Comparison of ENCODE assay signal across 8 mouse cellular contexts in the genomic region with DNA sequence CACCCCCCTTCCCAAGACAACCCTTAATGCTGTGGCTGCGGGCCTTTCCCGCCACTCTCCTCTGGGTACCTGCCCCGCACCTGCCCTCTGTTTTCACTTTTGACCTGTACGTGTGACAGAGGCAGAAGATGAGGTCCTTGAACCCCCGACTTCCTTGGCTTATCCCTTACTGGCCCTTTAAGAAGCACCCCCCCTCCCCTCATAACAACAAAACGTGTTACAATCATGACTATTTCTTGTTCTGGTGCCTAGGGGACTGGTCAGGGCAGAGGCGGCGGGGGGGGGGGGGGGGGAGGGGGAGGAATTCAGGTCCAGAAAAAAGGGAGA. TPM values are rescaled to one million over a fixed set of nuclear protein-coding genes. Genes with fewer than 3 reads are reported as not detected.
DNase-seq lines count a peak whose midpoint lies in the region; ATAC-seq and TF ChIP-seq lines count a peak whose summit lies in the region.

No protein-coding gene starts in this region.

- ATAC-seq in heart, postnatal 0 days (ENCODE audit: insufficient read depth, low read depth), result no peak
- ATAC-seq in G1E (ENCODE audit: extremely low read depth, insufficient number of reproducible peaks, low FRiP score, poor library complexity, severe bottlenecking), result no peak
- ATAC-seq in forebrain, postnatal 0 days, result no peak
- ATAC-seq in midbrain, embryonic 11.5 days (ENCODE audit: low FRiP score), result no peak

- no peak for DNase-seq in heart, postnatal 0 days (ENCODE audit: low spot score)
- DNase-seq in heart, adult 11 months, result no peak
- DNase-seq in G1E (ENCODE audit: low spot score), result no peak
- DNase-seq in forebrain, postnatal 0 days, result no peak
- no peak for DNase-seq in midbrain, embryonic 11.5 days (ENCODE audit: low spot score, missing footprints)
- no peak for DNase-seq in gastrocnemius, postnatal 4 days (ENCODE audit: low spot score in 2 of 2)
- DNase-seq in thymus, postnatal 4 days, result no peak
- no peak for DNase-seq in frontal cortex, postnatal 10 days (ENCODE audit: low spot score in 2 of 2)

- no peak for TF ChIP-seq EP300 in heart, postnatal 0 days (IDR thresholded peaks at IDR 0.05; ENCODE audit: low read depth)

- H3K4me2 ChIP-seq in heart, postnatal 0 days (ENCODE audit: low read depth, low read length), result peak overlapping the region; percentile 84
- H3K4me2 ChIP-seq in forebrain, postnatal 0 days (ENCODE audit: low read depth), result peak overlapping the region; percentile 81
- peak overlapping the region; percentile 70 for H3K4me2 ChIP-seq in midbrain, embryonic 11.5 days

- no peak for TF ChIP-seq CTCF in heart, postnatal 0 days (IDR thresholded peaks at IDR 0.05; ENCODE audit: low read depth)
- no peak for TF ChIP-seq CTCF in G1E (IDR thresholded peaks at IDR 0.05; ENCODE audit: low read depth, low read length)
- TF ChIP-seq CTCF in forebrain, postnatal 0 days (IDR thresholded peaks at IDR 0.05; ENCODE audit: low read depth), result no peak

- no peaks in the 10 kb centered on the region for H3K9me3 ChIP-seq in heart, postnatal 0 days (replicated peaks; ENCODE audit: control insufficient read depth, low read length)
- H3K9me3 ChIP-seq in G1E (replicated peaks), result 0 out of 2 replicates have a peak, but pooled peaks cover 2% of the 10 kb centered on the region
- no peaks in the 10 kb centered on the region for H3K9me3 ChIP-seq in forebrain, postnatal 0 days (ENCODE audit: low read length)
- H3K9me3 ChIP-seq in midbrain, embryonic 11.5 days (ENCODE audit: control insufficient read depth, low read length), result no peaks in the 10 kb centered on the region

- no peaks in the 10 kb centered on the region for H3K27me3 ChIP-seq in heart, postnatal 0 days (ENCODE audit: control insufficient read depth, insufficient read depth, low read length)
- peaks cover 66% of the 10 kb centered on the region for H3K27me3 ChIP-seq in G1E (ENCODE audit: insufficient read depth, low read length)
- 0 out of 2 replicates have a peak, but pooled peaks cover 7% of the 10 kb centered on the region for H3K27me3 ChIP-seq in forebrain, postnatal 0 days (ENCODE audit: insufficient read depth, low read length)
- peaks cover 7% of the 10 kb centered on the region for H3K27me3 ChIP-seq in midbrain, embryonic 11.5 days (ENCODE audit: control insufficient read depth, insufficient read depth, low read length)

- 0% methylated on average over 7 of the region's 8 CpGs for WGBS in heart, postnatal 0 days
- WGBS in forebrain, postnatal 0 days, result 2% methylated on average over 6 of the region's 8 CpGs
- 2% methylated on average over 6 of the region's 8 CpGs for WGBS in midbrain, embryonic 11.5 days

- peak overlapping the region; percentile 92 for H3K4me3 ChIP-seq in heart, postnatal 0 days (ENCODE audit: low read depth, low read length)
- peak overlapping the region; percentile 71 for H3K4me3 ChIP-seq in G1E (ENCODE audit: low read depth, low read length)
- H3K4me3 ChIP-seq in forebrain, postnatal 0 days (ENCODE audit: low read depth, low read length), result peak overlapping the region; percentile 79
- peak overlapping the region; percentile 97 for H3K4me3 ChIP-seq in midbrain, embryonic 11.5 days (ENCODE audit: low read depth, low read length)

- peak overlapping the region; percentile 84 for H3K27ac ChIP-seq in heart, postnatal 0 days (ENCODE audit: low read depth)
- no peak overlapping the region for H3K27ac ChIP-seq in forebrain, postnatal 0 days (ENCODE audit: low read depth, low read length)
- H3K27ac ChIP-seq in midbrain, embryonic 11.5 days (ENCODE audit: low read depth, low read length), result peak overlapping the region; percentile 87; the same call in 1 of the 2 replicates

- H3K4me1 ChIP-seq in heart, postnatal 0 days (ENCODE audit: control insufficient read depth, insufficient read depth), result peaks cover 22% of the 10 kb centered on the region
- peaks cover 46% of the 10 kb centered on the region for H3K4me1 ChIP-seq in G1E (ENCODE audit: insufficient read depth, low read depth, low read length)
- peaks cover 16% of the 10 kb centered on the region; the same call in 1 of the 2 replicates for H3K4me1 ChIP-seq in forebrain, postnatal 0 days (ENCODE audit: insufficient read depth)
- H3K4me1 ChIP-seq in midbrain, embryonic 11.5 days (ENCODE audit: control insufficient read depth, insufficient read depth, low read length), result peaks cover 38% of the 10 kb centered on the region

- peak overlapping the region; percentile 89 for H3K9ac ChIP-seq in heart, postnatal 0 days (replicated peaks; ENCODE audit: low read depth, low read length)
- H3K9ac ChIP-seq in forebrain, postnatal 0 days, result peak overlapping the region; percentile 68; the same call in 1 of the 2 replicates
- H3K9ac ChIP-seq in midbrain, embryonic 11.5 days (ENCODE audit: low read length), result peak overlapping the region; percentile 93

- H3K36me3 ChIP-seq in heart, postnatal 0 days (replicated peaks; ENCODE audit: control insufficient read depth, insufficient read depth, low read length), result peaks cover 30% of the 10 kb centered on the region
- H3K36me3 ChIP-seq in G1E (replicated peaks), result peaks cover 40% of the 10 kb centered on the region
- H3K36me3 ChIP-seq in forebrain, postnatal 0 days (ENCODE audit: insufficient read depth), result peaks cover 12% of the 10 kb centered on the region
- peaks cover 13% of the 10 kb centered on the region for H3K36me3 ChIP-seq in midbrain, embryonic 11.5 days (ENCODE audit: control insufficient read depth, insufficient read depth, low read length)

RNA-seq across cellular contexts. Expression of gene Mllt6, which starts 1.1 kb away (rescaled TPM):
- 45.2 and 46.1 TPM in 2 replicates for total RNA-seq in heart, postnatal 0 days (2014; rRNA removed; ENCODE audit: low replicate concordance)
- polyA plus RNA-seq in heart, postnatal 0 days (2015; fragmentation: Nextera tagmentation; extraction: Ambion mirVana), result 1.6 and 1.7 TPM in 2 replicates
- total RNA-seq in G1E (2014; fragmentation: Nextera tagmentation) (16.5 and 18.7 TPM in 2 replicates), G1E (2017) (10.9 and 11.2 TPM in 2 replicates)
- polyA plus RNA-seq in G1E (2012), result 38.3 and 42.6 TPM in 2 replicates
- 42.2 and 48.1 TPM in 2 replicates for total RNA-seq in forebrain, postnatal 0 days (2014; rRNA removed)
- 1.7 TPM in 2 replicates for polyA plus RNA-seq in forebrain, postnatal 0 days (2015; fragmentation: Nextera tagmentation; extraction: Ambion mirVana)
- 3.5 and 4.3 TPM in 2 replicates for polyA plus RNA-seq in midbrain, embryonic 11.5 days (2014; fragmentation: Nextera tagmentation; extraction: Ambion mirVana)
- 10 to 100 TPM; 30.8 to 32.1 TPM for total RNA-seq in gastrocnemius, postnatal 4 days (2021)

RNA-seq across cellular contexts. Expression of gene Cisd3, which starts 21.3 kb away (rescaled TPM):
- total RNA-seq in heart, postnatal 0 days (2014; rRNA removed; ENCODE audit: low replicate concordance), result 46.1 and 50.8 TPM in 2 replicates
- polyA plus RNA-seq in heart, postnatal 0 days (2015; fragmentation: Nextera tagmentation; extraction: Ambion mirVana), result 125 and 135 TPM in 2 replicates
- total RNA-seq in G1E (2014; fragmentation: Nextera tagmentation), result 14.7 and 19.1 TPM in 2 replicates
- total RNA-seq in G1E (2017), result 8.8 and 14.9 TPM in 2 replicates
- 0.69 and 2.6 TPM in 2 replicates for polyA plus RNA-seq in G1E (2012)
- total RNA-seq in forebrain, postnatal 0 days (2014; rRNA removed), result 14.4 and 15.5 TPM in 2 replicates
- 27.2 and 27.8 TPM in 2 replicates for polyA plus RNA-seq in forebrain, postnatal 0 days (2015; fragmentation: Nextera tagmentation; extraction: Ambion mirVana)
- 13.4 and 19.0 TPM in 2 replicates for polyA plus RNA-seq in midbrain, embryonic 11.5 days (2014; fragmentation: Nextera tagmentation; extraction: Ambion mirVana)
- 10 to 100 TPM; 65.5 to 72.0 TPM for total RNA-seq in gastrocnemius, postnatal 4 days (2021)

RNA-seq across cellular contexts. Expression of gene Epop, which starts 34.8 kb away (rescaled TPM):
- 3.6 and 6.0 TPM in 2 replicates for total RNA-seq in heart, postnatal 0 days (2014; rRNA removed; ENCODE audit: low replicate concordance)
- 0.15 and 0.32 TPM in 2 replicates for polyA plus RNA-seq in heart, postnatal 0 days (2015; fragmentation: Nextera tagmentation; extraction: Ambion mirVana)
- total RNA-seq in G1E (2014; fragmentation: Nextera tagmentation) (2.6 and 4.5 TPM in 2 replicates), G1E (2017) (2.7 and 3.9 TPM in 2 replicates)
- 60.9 and 77.7 TPM in 2 replicates for polyA plus RNA-seq in G1E (2012)
- 5.0 and 6.8 TPM in 2 replicates for total RNA-seq in forebrain, postnatal 0 days (2014; rRNA removed)
- 3.6 and 4.1 TPM in 2 replicates for polyA plus RNA-seq in forebrain, postnatal 0 days (2015; fragmentation: Nextera tagmentation; extraction: Ambion mirVana)
- 7.0 and 12.0 TPM in 2 replicates for polyA plus RNA-seq in midbrain, embryonic 11.5 days (2014; fragmentation: Nextera tagmentation; extraction: Ambion mirVana)
- total RNA-seq in gastrocnemius, postnatal 4 days (2021), result under 1 TPM; 0.47 to 0.76 TPM

RNA-seq across cellular contexts. Expression of gene Pcgf2, which starts 36.0 kb away (rescaled TPM):
- 1.1 and 3.6 TPM in 2 replicates for total RNA-seq in heart, postnatal 0 days (2014; rRNA removed; ENCODE audit: low replicate concordance)
- 6.0 and 7.1 TPM in 2 replicates for polyA plus RNA-seq in heart, postnatal 0 days (2015; fragmentation: Nextera tagmentation; extraction: Ambion mirVana)
- total RNA-seq in G1E (2014; fragmentation: Nextera tagmentation) (5.4 and 7.2 TPM in 2 replicates), G1E (2017) (0.41 TPM in 1 of 2 replicates, not detected in the other)
- polyA plus RNA-seq in G1E (2012), result 18.5 and 21.1 TPM in 2 replicates
- 13.0 and 21.9 TPM in 2 replicates for total RNA-seq in forebrain, postnatal 0 days (2014; rRNA removed)
- polyA plus RNA-seq in forebrain, postnatal 0 days (2015; fragmentation: Nextera tagmentation; extraction: Ambion mirVana), result 10.0 and 12.6 TPM in 2 replicates
- 13.4 and 16.1 TPM in 2 replicates for polyA plus RNA-seq in midbrain, embryonic 11.5 days (2014; fragmentation: Nextera tagmentation; extraction: Ambion mirVana)
- total RNA-seq in gastrocnemius, postnatal 4 days (2021), result 10 to 100 TPM; 27.3 to 33.0 TPM

RNA-seq across cellular contexts. Expression of gene Psmb3, which starts 38.9 kb away (rescaled TPM):
- 486 and 592 TPM in 2 replicates for total RNA-seq in heart, postnatal 0 days (2014; rRNA removed; ENCODE audit: low replicate concordance)
- 495 and 503 TPM in 2 replicates for polyA plus RNA-seq in heart, postnatal 0 days (2015; fragmentation: Nextera tagmentation; extraction: Ambion mirVana)
- total RNA-seq in G1E (2014; fragmentation: Nextera tagmentation) (49.9 and 78.3 TPM in 2 replicates), G1E (2017) (191 and 258 TPM in 2 replicates)
- 23.7 and 93.4 TPM in 2 replicates for polyA plus RNA-seq in G1E (2012)
- 322 and 350 TPM in 2 replicates for total RNA-seq in forebrain, postnatal 0 days (2014; rRNA removed)
- 499 and 621 TPM in 2 replicates for polyA plus RNA-seq in forebrain, postnatal 0 days (2015; fragmentation: Nextera tagmentation; extraction: Ambion mirVana)
- polyA plus RNA-seq in midbrain, embryonic 11.5 days (2014; fragmentation: Nextera tagmentation; extraction: Ambion mirVana), result 477 and 517 TPM in 2 replicates
- 100 to 1,000 TPM; 203 to 227 TPM for total RNA-seq in gastrocnemius, postnatal 4 days (2021)
